Mouse (Mus musculus) liver, postnatal 0 days (tissue): ENCODE data around the gene Ubac2. TPM values are rescaled to one million over a fixed set of nuclear protein-coding genes. Genes with fewer than 3 reads are reported as not detected.

Experiments used
- ATAC-seq: fragments of 200-750 bp; cut with Nextera tagmentation; 2 replicates; pipeline ENCODE4 v1.8.0; 2017; ENCODE audit warnings: mild to moderate bottlenecking, moderate library complexity
- DNase-seq: peaks from one replicate; pipeline ENCODE4 v3.0.0-alpha.2; 2016
- H3K27ac ChIP-seq: fragments of 300-500 bp; sonication (generic); 2 replicates; pipeline ENCODE4 v1.5.1; 2014; ENCODE audit warnings: antibody characterized with exemption, moderate library complexity, mild to moderate bottlenecking, low read depth
- H3K27me3 ChIP-seq: fragments of 300-500 bp; sonication (generic); 2 replicates; pipeline ENCODE4 v1.6.1; 2014; ENCODE audit warnings: low read length, control low read depth, mixed read lengths; ENCODE audit not compliant: insufficient read depth
- H3K36me3 ChIP-seq: fragments of 300-500 bp; sonication (generic); replicated peaks from 2 replicates; pipeline ENCODE4 v1.6.1; 2014; ENCODE audit warnings: mild to moderate bottlenecking, control low read depth, low read length, moderate library complexity, mixed read lengths; ENCODE audit not compliant: insufficient read depth
- H3K4me1 ChIP-seq: fragments of 300-500 bp; sonication (generic); 2 replicates; pipeline ENCODE4 v1.6.1; 2014; ENCODE audit warnings: antibody characterized with exemption, mild to moderate bottlenecking, control low read depth; ENCODE audit not compliant: insufficient read depth
- H3K4me2 ChIP-seq: fragments of 300-500 bp; sonication (generic); 2 replicates; pipeline ENCODE4 v1.6.1; 2014; ENCODE audit warnings: low read depth, mild to moderate bottlenecking, low read length, moderate library complexity, mixed read lengths
- H3K4me3 ChIP-seq: fragments of 300-500 bp; sonication (generic); 2 replicates; pipeline ENCODE4 v1.5.1; 2014; ENCODE audit warnings: low read depth, low read length
- H3K9ac ChIP-seq: fragments of 300-500 bp; sonication (generic); replicated peaks from 2 replicates; pipeline ENCODE4 v1.6.1; 2014; ENCODE audit warnings: mild to moderate bottlenecking, moderate library complexity
- H3K9me3 ChIP-seq: fragments of 300-500 bp; sonication (generic); 2 replicates; pipeline ENCODE4 v1.6.1; 2016; ENCODE audit warnings: mild to moderate bottlenecking, control low read depth, low read length, mixed read lengths
- CTCF ChIP-seq: sonication (generic); IDR thresholded peaks from 2 replicates; pipeline ENCODE4 v1.5.1; 2016; ENCODE audit warnings: antibody characterized with exemption, low read depth
- EP300 ChIP-seq: IDR thresholded peaks from 2 replicates; pipeline ENCODE4 v1.6.1; 2016; ENCODE audit warnings: antibody characterized with exemption, low read depth, mild to moderate bottlenecking
- WGBS: fragments of 180-500 bp; shearing (Covaris S2); extraction: QIAGEN DNeasy Blood & Tissue Kit; methylation state at CpG from one replicate; pipeline ENCODE4 v1.1.7; 2014; ENCODE audit not compliant: insufficient replicate concordance; 5-methylcytosine and 5-hydroxymethylcytosine counted together
- polyA plus RNA-seq: library from polyadenylated mRNA; unstranded; fragments of >200 nt; fragmentation: Nextera tagmentation; extraction: Ambion mirVana; gene quantifications from 2 replicates; pipeline ENCODE4 v1.2.1, GENCODE M21; 2015

Ubac2 gene
- polyA plus RNA-seq, 1 experiment from 2014 or later: 27.4 TPM

- DNase-seq (no peak), ATAC-seq (0 out of 2 replicates have a peak, but pooled peaks have one; percentile 33)
- Histone ChIP-seq H3K27ac (no peak overlapping the region), H3K4me2 (no peak overlapping the region), H3K4me1 (no peaks in the 10 kb centered on the region), H3K27me3 (no peaks in the 10 kb centered on the region), H3K4me3 (no peak overlapping the region), H3K36me3 (no peaks in the 10 kb centered on the region), H3K9ac (no peak overlapping the region), H3K9me3 (no peaks in the 10 kb centered on the region)
- TF ChIP-seq CTCF (no peak), EP300 (no peak)
These were observed 125.4 kb downstream of the Ubac2 start for GRCm38 (mm10) chr14:122003812-122004211.

- H3K9ac ChIP-seq: no peak overlapping the region
- no peaks in the 10 kb centered on the region for H3K9me3 ChIP-seq
- no peak overlapping the region for H3K4me2 ChIP-seq
- no peak overlapping the region for H3K27ac ChIP-seq
- no peak overlapping the region for H3K4me3 ChIP-seq
- peaks cover 7% of the 10 kb centered on the region for H3K4me1 ChIP-seq
- no peaks in the 10 kb centered on the region for H3K27me3 ChIP-seq
- no peak for TF ChIP-seq EP300
- TF ChIP-seq CTCF: no peak
- WGBS: 83% methylated on average over 4 of the region's 4 CpGs
- peaks cover 2% of the 10 kb centered on the region; the same call in 1 of the 2 replicates for H3K36me3 ChIP-seq
- ATAC-seq (no peak), DNase-seq (no peak)
These were observed 129.8 kb downstream of the Ubac2 start for GRCm38 (mm10) chr14:122008261-122008660.

DNA sequence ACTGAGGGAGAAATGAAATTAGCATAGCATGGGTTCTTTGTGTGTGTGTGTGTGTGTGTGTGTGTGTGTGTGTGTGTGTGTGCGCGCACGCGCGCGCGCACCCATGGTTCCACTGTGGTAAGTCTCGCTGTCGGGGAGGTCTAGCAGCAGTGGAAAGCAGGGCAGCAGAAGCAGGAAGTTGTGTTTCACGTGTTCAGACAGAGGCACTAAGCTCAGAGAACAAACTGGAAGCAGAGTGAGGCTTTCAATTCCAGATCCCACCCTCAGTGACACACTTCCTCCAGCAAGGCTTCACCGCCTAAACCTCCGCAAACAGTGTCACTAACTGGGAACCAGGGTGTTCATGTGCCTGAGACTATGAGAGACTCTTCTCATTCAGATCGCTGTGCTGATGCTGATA, 131.1 kb downstream of the Ubac2 start:
- WGBS: 58% methylated on average over 13 of the region's 13 CpGs
- DNase-seq: peak; percentile 44

GRCm38 (mm10) chr14:122010301-122010700, 131.9 kb downstream of the Ubac2 start:
- H3K36me3 ChIP-seq: peaks cover 2% of the 10 kb centered on the region; the same call in 1 of the 2 replicates
- 76% methylated on average over 7 of the region's 7 CpGs for WGBS
- H3K9ac ChIP-seq: no peak overlapping the region
- no peaks in the 10 kb centered on the region for H3K9me3 ChIP-seq
- ATAC-seq: no peak
- H3K27ac ChIP-seq: no peak overlapping the region
- TF ChIP-seq EP300 (no peak), CTCF (no peak)
- no peaks in the 10 kb centered on the region for H3K27me3 ChIP-seq
- no peak overlapping the region for H3K4me3 ChIP-seq
- no peak overlapping the region for H3K4me2 ChIP-seq
- DNase-seq: no peak
- peaks cover 10% of the 10 kb centered on the region for H3K4me1 ChIP-seq

More for the DNA sequence above, 131.1 kb downstream of the Ubac2 start:
- no peak overlapping the region for H3K4me3 ChIP-seq
- 0 out of 2 replicates have a peak overlapping the region, but pooled peaks have one; percentile 3 for H3K27ac ChIP-seq
- no peaks in the 10 kb centered on the region for H3K9me3 ChIP-seq
- TF ChIP-seq EP300 (no peak), CTCF (no peak)
- H3K9ac ChIP-seq: no peak overlapping the region
- H3K36me3 ChIP-seq: peaks cover 2% of the 10 kb centered on the region; the same call in 1 of the 2 replicates
- no peak overlapping the region for H3K4me2 ChIP-seq
- peaks cover 10% of the 10 kb centered on the region for H3K4me1 ChIP-seq
- H3K27me3 ChIP-seq: no peaks in the 10 kb centered on the region
- peak; percentile 67 for ATAC-seq

DNA sequence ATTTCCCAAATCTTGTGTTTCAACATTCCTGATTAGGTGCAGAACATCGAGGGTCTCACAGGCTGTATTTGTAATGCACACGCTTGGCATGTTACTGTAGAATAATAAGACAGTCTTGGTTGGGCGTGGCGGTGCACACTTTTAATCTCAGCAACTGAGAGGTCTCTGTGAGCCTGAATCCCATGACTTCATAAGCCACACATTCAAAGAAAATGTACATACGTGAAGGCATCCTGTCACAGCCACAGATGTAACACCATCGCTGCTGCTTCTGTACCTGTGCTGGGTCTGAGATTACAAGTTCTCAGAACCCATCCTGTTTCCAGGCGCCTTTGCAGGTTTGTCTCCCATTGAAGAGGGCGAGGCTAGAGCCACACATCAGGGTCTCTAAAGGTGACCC, 133.3 kb downstream of the Ubac2 start:
- Histone ChIP-seq H3K4me3 (no peak overlapping the region), H3K27ac (peak overlapping the region; percentile 74; the same call in 1 of the 2 replicates), H3K4me1 (peaks cover 10% of the 10 kb centered on the region), H3K9ac (no peak overlapping the region), H3K36me3 (peaks cover 2% of the 10 kb centered on the region; the same call in 1 of the 2 replicates), H3K4me2 (no peak overlapping the region), H3K27me3 (no peaks in the 10 kb centered on the region), H3K9me3 (no peaks in the 10 kb centered on the region)
- no peak for ATAC-seq
- 81% methylated on average over 8 of the region's 8 CpGs for WGBS
- DNase-seq: no peak
- TF ChIP-seq CTCF (no peak), EP300 (no peak)

DNA sequence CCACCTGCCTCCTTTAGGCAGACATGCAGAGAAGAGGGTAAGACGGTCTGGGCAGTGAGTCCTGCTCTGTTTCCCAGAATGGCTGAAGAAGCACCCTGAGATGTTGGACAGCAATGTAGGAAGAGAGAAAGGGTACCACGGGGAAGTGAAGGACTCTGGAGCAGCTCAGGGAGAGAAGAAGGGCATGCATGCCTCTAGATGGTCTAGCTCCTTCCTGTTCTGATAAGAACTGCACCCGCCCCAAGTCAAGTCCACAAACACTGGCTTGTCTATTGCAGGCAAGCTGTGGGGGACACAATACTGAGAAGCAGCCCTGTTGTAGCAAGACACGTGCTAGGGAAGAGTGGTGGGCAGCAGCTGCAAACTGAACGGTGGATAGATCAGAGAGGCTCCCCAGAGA, 133.8 kb downstream of the Ubac2 start:
- ATAC-seq: no peak
- DNase-seq: no peak
- H3K4me1 ChIP-seq: peaks cover 10% of the 10 kb centered on the region
- WGBS: 38% methylated on average over 5 of the region's 5 CpGs
- H3K9ac ChIP-seq: no peak overlapping the region
- H3K4me2 ChIP-seq: no peak overlapping the region
- TF ChIP-seq CTCF (no peak), EP300 (no peak)
- H3K36me3 ChIP-seq: peaks cover 2% of the 10 kb centered on the region; the same call in 1 of the 2 replicates
- peak overlapping the region; percentile 74 for H3K27ac ChIP-seq
- no peaks in the 10 kb centered on the region for H3K9me3 ChIP-seq
- no peaks in the 10 kb centered on the region for H3K27me3 ChIP-seq
- no peak overlapping the region for H3K4me3 ChIP-seq

- Histone ChIP-seq H3K4me1 (peaks cover 10% of the 10 kb centered on the region), H3K9ac (no peak overlapping the region), H3K36me3 (peaks cover 2% of the 10 kb centered on the region; the same call in 1 of the 2 replicates), H3K27ac (peak overlapping the region; percentile 74), H3K4me2 (no peak overlapping the region), H3K9me3 (no peaks in the 10 kb centered on the region), H3K27me3 (no peaks in the 10 kb centered on the region), H3K4me3 (no peak overlapping the region)
- 58% methylated on average over 13 of the region's 13 CpGs for whole genome bisulfite sequencing
- TF ChIP-seq EP300 (no peak), CTCF (no peak)
- no peak for DNase-seq
- no peak for ATAC-seq
These were observed 134.4 kb downstream of the Ubac2 start for GRCm38 (mm10) chr14:122012814-122013213.
